Mouse (Mus musculus) frontal cortex, adult 2 months (tissue): ENCODE data around the gene Cdc37. TPM values are rescaled to one million over a fixed set of nuclear protein-coding genes. Genes with fewer than 3 reads are reported as not detected.

Experiments
- DNase-seq, 2 experiments: peaks; one replicate each; pipeline ENCODE4 v3.0.0; 2022; ENCODE audit warnings: low spot score in 1 of 2; ENCODE audit errors: extremely low spot score in 1 of 2
- polyA plus RNA-seq: library from polyadenylated mRNA; depleted of rRNA; stranded (reverse); fragments of >200 nt; gene quantifications from 2 replicates; pipeline ENCODE4 v1.2.3, GENCODE M21; 2012; rRNA removed

Gene Cdc37
- 175 and 217 TPM in 2 replicates for polyA plus RNA-seq

GRCm38 (mm10) chr9:21149654-21150419 lies at the start of gene Cdc37:
Gene Cdc37 (minus strand): TSS chr9:21149982.
- peak; percentile 80 to 93 for DNase-seq

GRCm38 (mm10) chr9:21198960-21199359 lies 49.2 kb upstream of the Cdc37 start:
- no peak for DNase-seq

GRCm38 (mm10) chr9:21197981-21198380 lies 48.2 kb upstream of the Cdc37 start:
- DNase-seq: peak; percentile 80 to 81

GRCm38 (mm10) chr9:21196521-21197433 lies 47.0 kb upstream of the Cdc37 start:
- peak in 1 of 2 experiments; percentile 70 for DNase-seq

GRCm38 (mm10) chr9:21195736-21196505 lies 46.1 kb upstream of the Cdc37 start:
- peak; percentile 62 to 84 for DNase-seq

- DNase-seq: no peak
These were observed 45.2 kb upstream of the Cdc37 start for GRCm38 (mm10) chr9:21194787-21195493.

GRCm38 (mm10) chr9:21193786-21194185 lies 44.0 kb upstream of the Cdc37 start:
- no peak for DNase-seq

- DNase-seq: no peak
These were observed 40.9 kb upstream of the Cdc37 start for GRCm38 (mm10) chr9:21190670-21191069.

- DNase-seq: peak in 1 of 2 experiments; percentile 29
These were observed 40.1 kb upstream of the Cdc37 start for GRCm38 (mm10) chr9:21189905-21190304.

GRCm38 (mm10) chr9:21185436-21185835 lies 35.7 kb upstream of the Cdc37 start:
- no peak for DNase-seq

- DNase-seq: no peak
These were observed 35.0 kb upstream of the Cdc37 start for GRCm38 (mm10) chr9:21184733-21185132.

- no peak for DNase-seq
These were observed 34.2 kb upstream of the Cdc37 start for GRCm38 (mm10) chr9:21183905-21184413.

- no peak for DNase-seq
These were observed 33.6 kb upstream of the Cdc37 start for GRCm38 (mm10) chr9:21183421-21183820.

GRCm38 (mm10) chr9:21181421-21182220 lies 31.8 kb upstream of the Cdc37 start:
- no peak for DNase-seq

GRCm38 (mm10) chr9:21180841-21181240 lies 31.1 kb upstream of the Cdc37 start:
- no peak for DNase-seq

- no peak for DNase-seq
These were observed 30.6 kb upstream of the Cdc37 start for GRCm38 (mm10) chr9:21180402-21180801.

GRCm38 (mm10) chr9:21172364-21172763 lies 22.6 kb upstream of the Cdc37 start:
- DNase-seq: no peak

GRCm38 (mm10) chr9:21169157-21169556 lies 19.4 kb upstream of the Cdc37 start:
- DNase-seq: no peak
